Mouse (Mus musculus): ENCODE measurements around the gene Lrrd1. TPM values are rescaled to one million over a fixed set of nuclear protein-coding genes. Genes with fewer than 3 reads are reported as not detected.

Lrrd1 gene
- polyA plus RNA-seq, 2 experiments from 2014 or later: 0.28 TPM; not detected in 1

Other genes with a start within 250 kb of the Lrrd1 start
- gene Pex1, start 249.1 kb upstream of the Lrrd1 start, polyA plus RNA-seq (2017; shearing (Covaris generic)): 10 to 100 TPM; 14.0 to 18.5 TPM
- gene Rbm48, start 248.6 kb upstream of the Lrrd1 start, polyA plus RNA-seq (2017; shearing (Covaris generic)): 10 to 100 TPM; 30.7 to 36.4 TPM
- not detected for gene Tmbim7, start 194.0 kb upstream of the Lrrd1 start, polyA plus RNA-seq (2017; shearing (Covaris generic))
- gene Gatad1, start 188.0 kb upstream of the Lrrd1 start, polyA plus RNA-seq (2017; shearing (Covaris generic)): 10 to 100 TPM; 30.8 to 35.2 TPM
- 10 to 100 TPM; 13.7 to 17.5 TPM for gene Ankib1, start 42.2 kb upstream of the Lrrd1 start, polyA plus RNA-seq (2017; shearing (Covaris generic))
- gene Krit1, start 42.0 kb upstream of the Lrrd1 start, polyA plus RNA-seq (2017; shearing (Covaris generic)): 100 to 1,000 TPM; 118 to 129 TPM
- 10 to 100 TPM; 35.8 to 44.4 TPM for gene Mterf1a, start 48.8 kb downstream of the Lrrd1 start, polyA plus RNA-seq (2017; shearing (Covaris generic))
- 100 to 1,000 TPM; 181 to 212 TPM for gene Akap9, start 82.9 kb downstream of the Lrrd1 start, polyA plus RNA-seq (2017; shearing (Covaris generic))